Mouse (Mus musculus): ENCODE measurements around the gene Phldb3. TPM values are rescaled to one million over a fixed set of nuclear protein-coding genes. Genes with fewer than 3 reads are reported as not detected.

The Phldb3 gene
- 0.20 and 0.47 TPM in 2 replicates for polyA plus RNA-seq (2016; fragmentation: Nextera tagmentation; extraction: Ambion mirVana)

- Histone ChIP-seq H3K36me3 (peaks cover 8% of the 10 kb centered on the region; the same call in 1 of the 2 replicates), H3K27ac (0 out of 2 replicates have a peak within 1 kb of the TSS, but pooled peaks have one; percentile 6), H3K4me3 (peak within 1 kb of the TSS; percentile 34), H3K9me3 (no peaks in the 10 kb centered on the region), H3K4me2 (replicated peaks) (peak within 1 kb of the TSS; percentile 55), H3K27me3 (peaks cover 47% of the 10 kb centered on the region), H3K4me1 (peaks cover 16% of the 10 kb centered on the region), H3K9ac (peak within 1 kb of the TSS; percentile 33; the same call in 1 of the 2 replicates)
- no peak for ATAC-seq (ENCODE audit: insufficient number of reproducible peaks, insufficient read depth, low FRiP score, low TSS enrichment)
- WGBS = 3% methylated on average over 25 of the region's 27 CpGs
Observed at GRCm38 (mm10) chr7:24610144-24610878, at the start of gene Phldb3. Gene Phldb3, plus strand, starts transcription at chr7:24610763.

- Histone ChIP-seq H3K27me3 (no peaks in the 10 kb centered on the region), H3K36me3 (peaks cover 58% of the 10 kb centered on the region), H3K9me3 (no peaks in the 10 kb centered on the region), H3K4me1 (no peaks in the 10 kb centered on the region), H3K4me3 (no peak overlapping the region), H3K27ac (no peak overlapping the region), H3K9ac (no peak overlapping the region), H3K4me2 (replicated peaks) (no peak overlapping the region)
- WGBS = 90% methylated on average over 4 of the region's 4 CpGs
- no peak for ATAC-seq (ENCODE audit: insufficient number of reproducible peaks, insufficient read depth, low FRiP score, low TSS enrichment)
Observed at GRCm38 (mm10) chr7:24561450-24561849, 49.1 kb upstream of the Phldb3 start.

- no peak overlapping the region for H3K27ac ChIP-seq
- H3K4me1 ChIP-seq = no peaks in the 10 kb centered on the region
- no peaks in the 10 kb centered on the region for H3K9me3 ChIP-seq
- H3K27me3 ChIP-seq = no peaks in the 10 kb centered on the region
- H3K36me3 ChIP-seq = peaks cover 72% of the 10 kb centered on the region
- no peak overlapping the region for H3K9ac ChIP-seq
- no peak for ATAC-seq (ENCODE audit: insufficient number of reproducible peaks, insufficient read depth, low FRiP score, low TSS enrichment)
- no peak overlapping the region for H3K4me3 ChIP-seq
- 84% methylated on average over 8 of the region's 8 CpGs for WGBS
- no peak overlapping the region for H3K4me2 ChIP-seq (replicated peaks)
Observed at GRCm38 (mm10) chr7:24563191-24563836, 47.2 kb upstream of the Phldb3 start.

GRCm38 (mm10) chr7:24563837-24564206 lies 46.7 kb upstream of the Phldb3 start:
- Histone ChIP-seq H3K27me3 (no peaks in the 10 kb centered on the region), H3K4me2 (replicated peaks) (no peak overlapping the region), H3K9me3 (no peaks in the 10 kb centered on the region), H3K4me1 (no peaks in the 10 kb centered on the region), H3K27ac (no peak overlapping the region), H3K36me3 (peaks cover 73% of the 10 kb centered on the region), H3K9ac (no peak overlapping the region), H3K4me3 (no peak overlapping the region)
- no peak for ATAC-seq (ENCODE audit: insufficient number of reproducible peaks, insufficient read depth, low FRiP score, low TSS enrichment)
- 82% methylated on average over 4 of the region's 4 CpGs for WGBS

- H3K36me3 ChIP-seq = peaks cover 67% of the 10 kb centered on the region
- H3K4me3 ChIP-seq = no peak overlapping the region
- no peak overlapping the region for H3K9ac ChIP-seq
- no peak overlapping the region for H3K4me2 ChIP-seq (replicated peaks)
- no peaks in the 10 kb centered on the region for H3K9me3 ChIP-seq
- no peaks in the 10 kb centered on the region for H3K4me1 ChIP-seq
- 65% methylated on average over 6 of the region's 6 CpGs for WGBS
- ATAC-seq (ENCODE audit: insufficient number of reproducible peaks, insufficient read depth, low FRiP score, low TSS enrichment) = no peak
- no peak overlapping the region for H3K27ac ChIP-seq
- H3K27me3 ChIP-seq = no peaks in the 10 kb centered on the region
Observed at GRCm38 (mm10) chr7:24564607-24565265, 45.8 kb upstream of the Phldb3 start.

- H3K9ac ChIP-seq = no peak overlapping the region
- 92% methylated on average over 11 of the region's 11 CpGs for WGBS
- no peak overlapping the region for H3K4me3 ChIP-seq
- H3K36me3 ChIP-seq = peaks cover 67% of the 10 kb centered on the region
- ATAC-seq (ENCODE audit: insufficient number of reproducible peaks, insufficient read depth, low FRiP score, low TSS enrichment) = no peak
- H3K27ac ChIP-seq = no peak overlapping the region
- H3K4me1 ChIP-seq = no peaks in the 10 kb centered on the region
- no peak overlapping the region for H3K4me2 ChIP-seq (replicated peaks)
- H3K9me3 ChIP-seq = no peaks in the 10 kb centered on the region
- H3K27me3 ChIP-seq = no peaks in the 10 kb centered on the region
Observed at GRCm38 (mm10) chr7:24565627-24566026, 44.9 kb upstream of the Phldb3 start.

- Histone ChIP-seq H3K9me3 (no peaks in the 10 kb centered on the region), H3K4me3 (no peak overlapping the region), H3K27ac (no peak overlapping the region), H3K9ac (no peak overlapping the region), H3K36me3 (peaks cover 68% of the 10 kb centered on the region), H3K27me3 (no peaks in the 10 kb centered on the region), H3K4me1 (no peaks in the 10 kb centered on the region), H3K4me2 (replicated peaks) (no peak overlapping the region)
- ATAC-seq (ENCODE audit: insufficient number of reproducible peaks, insufficient read depth, low FRiP score, low TSS enrichment) = no peak
- 91% methylated on average over 9 of the region's 9 CpGs for WGBS
Observed at GRCm38 (mm10) chr7:24566206-24566605, 44.4 kb upstream of the Phldb3 start.

GRCm38 (mm10) chr7:24568512-24568911 lies 42.1 kb upstream of the Phldb3 start:
- no peak overlapping the region for H3K4me3 ChIP-seq
- no peaks in the 10 kb centered on the region for H3K4me1 ChIP-seq
- 90% methylated on average over 4 of the region's 4 CpGs for WGBS
- H3K4me2 ChIP-seq (replicated peaks) = no peak overlapping the region
- no peak overlapping the region for H3K9ac ChIP-seq
- peaks cover 75% of the 10 kb centered on the region for H3K36me3 ChIP-seq
- no peaks in the 10 kb centered on the region for H3K9me3 ChIP-seq
- ATAC-seq (ENCODE audit: insufficient number of reproducible peaks, insufficient read depth, low FRiP score, low TSS enrichment) = no peak
- no peak overlapping the region for H3K27ac ChIP-seq
- no peaks in the 10 kb centered on the region for H3K27me3 ChIP-seq

GRCm38 (mm10) chr7:24571071-24571470 lies 39.5 kb upstream of the Phldb3 start:
- ATAC-seq (ENCODE audit: insufficient number of reproducible peaks, insufficient read depth, low FRiP score, low TSS enrichment) = no peak
- Histone ChIP-seq H3K4me1 (no peaks in the 10 kb centered on the region), H3K4me3 (no peak overlapping the region), H3K27me3 (no peaks in the 10 kb centered on the region), H3K9ac (no peak overlapping the region), H3K36me3 (peaks cover 70% of the 10 kb centered on the region), H3K27ac (no peak overlapping the region), H3K9me3 (no peaks in the 10 kb centered on the region), H3K4me2 (replicated peaks) (no peak overlapping the region)
- 81% methylated on average over 4 of the region's 4 CpGs for WGBS

GRCm38 (mm10) chr7:24572455-24572854 lies 38.1 kb upstream of the Phldb3 start:
- no peak for ATAC-seq (ENCODE audit: insufficient number of reproducible peaks, insufficient read depth, low FRiP score, low TSS enrichment)
- no peaks in the 10 kb centered on the region for H3K9me3 ChIP-seq
- H3K4me1 ChIP-seq = no peaks in the 10 kb centered on the region
- H3K36me3 ChIP-seq = peaks cover 56% of the 10 kb centered on the region
- no peak overlapping the region for H3K9ac ChIP-seq
- H3K4me3 ChIP-seq = no peak overlapping the region
- H3K4me2 ChIP-seq (replicated peaks) = no peak overlapping the region
- H3K27me3 ChIP-seq = no peaks in the 10 kb centered on the region
- H3K27ac ChIP-seq = no peak overlapping the region
- 55% methylated on average over 5 of the region's 5 CpGs for WGBS

GRCm38 (mm10) chr7:24574224-24574796 lies 36.3 kb upstream of the Phldb3 start:
- Histone ChIP-seq H3K9me3 (no peaks in the 10 kb centered on the region), H3K27ac (no peak overlapping the region), H3K9ac (no peak overlapping the region), H3K4me3 (no peak overlapping the region), H3K4me2 (replicated peaks) (no peak overlapping the region), H3K36me3 (peaks cover 42% of the 10 kb centered on the region), H3K27me3 (no peaks in the 10 kb centered on the region), H3K4me1 (no peaks in the 10 kb centered on the region)
- 48% methylated on average over 12 of the region's 12 CpGs for WGBS
- no peak for ATAC-seq (ENCODE audit: insufficient number of reproducible peaks, insufficient read depth, low FRiP score, low TSS enrichment)

Data from embryonic facial prominence, embryonic 12.5 days (tissue).